ENCODE assay signal across 18 mouse cellular contexts in the genomic region with DNA sequence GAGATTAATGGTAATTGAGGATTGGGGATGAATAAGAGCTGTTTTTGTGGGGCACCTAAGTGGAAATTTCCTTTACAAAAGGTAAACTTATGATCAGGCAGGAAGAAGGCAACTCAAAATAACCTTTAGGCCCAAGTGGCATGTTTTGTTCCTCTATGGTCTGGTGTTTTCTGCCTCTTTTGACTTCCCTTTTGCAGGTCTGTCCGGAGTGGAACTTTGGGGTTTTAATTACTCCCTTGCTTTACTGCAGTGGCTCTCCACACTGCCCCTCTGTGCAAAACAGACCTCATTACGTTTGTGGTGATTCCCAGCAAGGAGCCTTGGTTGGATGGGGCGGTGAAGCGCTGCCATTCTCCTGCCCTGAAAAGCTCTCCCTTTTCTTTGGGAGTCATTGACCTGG. TPM values are rescaled to one million over a fixed set of nuclear protein-coding genes. Genes with fewer than 3 reads are reported as not detected.
DNase-seq lines count a peak whose midpoint lies in the region; ATAC-seq lines count a peak whose summit lies in the region.
"Had no signal": no experiment of that assay in that cellular context is flagged by ENCODE, and none has a peak within 500 bp of the region (broad histone marks: within the 10 kb centered on the region; RNA-seq: fewer than 3 reads in every experiment).

No protein-coding gene starts in this region.

- H3K36me3 ChIP-seq in intestine, embryonic 15.5 days = no peaks in the 10 kb centered on the region
- H3K36me3 ChIP-seq in intestine, embryonic 16.5 days (ENCODE audit: control insufficient read depth, insufficient read depth, low read length) = no peaks in the 10 kb centered on the region
- H3K36me3 ChIP-seq in midbrain, embryonic 11.5 days (ENCODE audit: control insufficient read depth, insufficient read depth, low read length) = no peaks in the 10 kb centered on the region
- no peaks in the 10 kb centered on the region for H3K36me3 ChIP-seq in midbrain, embryonic 15.5 days (replicated peaks)
- no peaks in the 10 kb centered on the region for H3K36me3 ChIP-seq in splenic B cell, adult 2 months (ENCODE audit: control insufficient read depth, insufficient read depth, low read length, poor library complexity, severe bottlenecking)
- H3K36me3 ChIP-seq: embryonic facial prominence, embryonic 15.5 days; heart, embryonic 15.5 days; hindbrain, embryonic 13.5 days; limb, embryonic 15.5 days had no signal

- 67% methylated on average over 4 of the region's 4 CpGs for WGBS in intestine, embryonic 15.5 days
- 54% methylated on average over 4 of the region's 4 CpGs for WGBS in intestine, embryonic 16.5 days
- 32% methylated on average over 4 of the region's 4 CpGs for WGBS in midbrain, embryonic 11.5 days
- whole genome bisulfite sequencing in midbrain, embryonic 15.5 days = 37% methylated on average over 4 of the region's 4 CpGs

- H3K27ac ChIP-seq in intestine, embryonic 15.5 days = peak overlapping the region; percentile 80; the same call in 1 of the 2 replicates
- H3K27ac ChIP-seq in intestine, embryonic 16.5 days (ENCODE audit: low read length) = no peak overlapping the region
- H3K27ac ChIP-seq in midbrain, embryonic 11.5 days (ENCODE audit: low read depth, low read length) = no peak overlapping the region
- no peak overlapping the region for H3K27ac ChIP-seq in midbrain, embryonic 15.5 days
- H3K27ac ChIP-seq: embryonic facial prominence, embryonic 15.5 days; heart, embryonic 15.5 days; hindbrain, embryonic 13.5 days; limb, embryonic 15.5 days had no signal

- peak; percentile 82 for DNase-seq in midbrain, embryonic 11.5 days (ENCODE audit: low spot score, missing footprints)
- DNase-seq in splenic B cell, adult 2 months (ENCODE audit: low read depth, low spot score) = peak; percentile 53
- DNase-seq in adrenal gland, adult (ENCODE audit: inconsistent age in 2 of 2, low spot score in 1 of 2) = no peak
- DNase-seq: adrenal gland, adult 8-10 months; cerebellum, adult 2 months; kidney, adult 18-20 months; right cerebral cortex, postnatal 14 days; thymus, postnatal 25 days had no signal

- H3K9me3 ChIP-seq in intestine, embryonic 15.5 days = no peaks in the 10 kb centered on the region
- H3K9me3 ChIP-seq in intestine, embryonic 16.5 days (ENCODE audit: control insufficient read depth, low read length) = no peaks in the 10 kb centered on the region
- no peaks in the 10 kb centered on the region for H3K9me3 ChIP-seq in midbrain, embryonic 11.5 days (ENCODE audit: control insufficient read depth, low read length)
- no peaks in the 10 kb centered on the region for H3K9me3 ChIP-seq in midbrain, embryonic 15.5 days
- H3K9me3 ChIP-seq: embryonic facial prominence, embryonic 15.5 days; G1E; heart, embryonic 15.5 days; hindbrain, embryonic 13.5 days; limb, embryonic 15.5 days had no signal

- peaks cover 50% of the 10 kb centered on the region for H3K4me1 ChIP-seq in intestine, embryonic 15.5 days (replicated peaks)
- H3K4me1 ChIP-seq in intestine, embryonic 16.5 days (ENCODE audit: control insufficient read depth, insufficient read depth, low read length) = peaks cover 43% of the 10 kb centered on the region
- peaks cover 22% of the 10 kb centered on the region for H3K4me1 ChIP-seq in midbrain, embryonic 11.5 days (ENCODE audit: control insufficient read depth, insufficient read depth, low read length)
- H3K4me1 ChIP-seq in midbrain, embryonic 15.5 days = peaks cover 22% of the 10 kb centered on the region

- H3K9ac ChIP-seq in intestine, embryonic 15.5 days = no peak overlapping the region
- H3K9ac ChIP-seq in intestine, embryonic 16.5 days (ENCODE audit: low read depth, low read length) = no peak overlapping the region
- H3K9ac ChIP-seq in midbrain, embryonic 11.5 days (ENCODE audit: low read length) = no peak overlapping the region
- no peak overlapping the region for H3K9ac ChIP-seq in midbrain, embryonic 15.5 days
- H3K9ac ChIP-seq: embryonic facial prominence, embryonic 15.5 days; heart, embryonic 15.5 days; hindbrain, embryonic 13.5 days; limb, embryonic 15.5 days had no signal

- H3K4me2 ChIP-seq in intestine, embryonic 15.5 days (replicated peaks) = no peak overlapping the region
- no peak overlapping the region for H3K4me2 ChIP-seq in intestine, embryonic 16.5 days (ENCODE audit: low read depth, low read length)
- no peak overlapping the region for H3K4me2 ChIP-seq in midbrain, embryonic 11.5 days
- no peak overlapping the region for H3K4me2 ChIP-seq in midbrain, embryonic 15.5 days
- H3K4me2 ChIP-seq: embryonic facial prominence, embryonic 15.5 days; heart, embryonic 15.5 days; hindbrain, embryonic 13.5 days; limb, embryonic 15.5 days had no signal

- H3K4me3 ChIP-seq in intestine, embryonic 15.5 days (replicated peaks) = no peak overlapping the region
- no peak overlapping the region for H3K4me3 ChIP-seq in intestine, embryonic 16.5 days (ENCODE audit: low read length)
- H3K4me3 ChIP-seq in midbrain, embryonic 11.5 days (ENCODE audit: low read depth, low read length) = no peak overlapping the region
- no peak overlapping the region for H3K4me3 ChIP-seq in midbrain, embryonic 15.5 days
- H3K4me3 ChIP-seq: embryonic facial prominence, embryonic 15.5 days; heart, embryonic 15.5 days; hindbrain, embryonic 13.5 days; limb, embryonic 15.5 days; myocyte had no signal

- no peaks in the 10 kb centered on the region for H3K27me3 ChIP-seq in intestine, embryonic 15.5 days (replicated peaks)
- H3K27me3 ChIP-seq in intestine, embryonic 16.5 days (replicated peaks; ENCODE audit: control insufficient read depth, insufficient read depth, low read length) = no peaks in the 10 kb centered on the region
- no peaks in the 10 kb centered on the region for H3K27me3 ChIP-seq in midbrain, embryonic 11.5 days (ENCODE audit: control insufficient read depth, insufficient read depth, low read length)
- no peaks in the 10 kb centered on the region for H3K27me3 ChIP-seq in midbrain, embryonic 15.5 days (replicated peaks)
- H3K27me3 ChIP-seq in splenic B cell, adult 2 months (ENCODE audit: control insufficient read depth, insufficient read depth, low read length, poor library complexity, severe bottlenecking) = no peaks in the 10 kb centered on the region
- H3K27me3 ChIP-seq: embryonic facial prominence, embryonic 15.5 days; heart, embryonic 15.5 days; hindbrain, embryonic 13.5 days; limb, embryonic 15.5 days had no signal

- no peak for ATAC-seq in intestine, embryonic 15.5 days
- ATAC-seq in intestine, embryonic 16.5 days = no peak
- ATAC-seq in midbrain, embryonic 11.5 days (ENCODE audit: low FRiP score) = no peak
- no peak for ATAC-seq in midbrain, embryonic 15.5 days (replicated peaks)
- peak; percentile 65 for ATAC-seq in common myeloid progenitor, adult 5-6 weeks (replicated peaks; ENCODE audit: low read depth, poor library complexity, severe bottlenecking)

RNA-seq across cellular contexts. Expression of a gene that starts 24.3 kb away (rescaled TPM):
- 21.8 and 24.1 TPM in 2 replicates for polyA plus RNA-seq in intestine, embryonic 15.5 days (2015; fragmentation: Nextera tagmentation; extraction: Ambion mirVana)
- polyA plus RNA-seq in intestine, embryonic 16.5 days (2015; fragmentation: Nextera tagmentation; extraction: Ambion mirVana) = 14.8 and 16.9 TPM in 2 replicates
- 17.1 and 20.2 TPM in 2 replicates for polyA plus RNA-seq in midbrain, embryonic 11.5 days (2014; fragmentation: Nextera tagmentation; extraction: Ambion mirVana)
- 13.8 and 14.0 TPM in 2 replicates for polyA plus RNA-seq in midbrain, embryonic 15.5 days (2015; fragmentation: Nextera tagmentation; extraction: Ambion mirVana)
- total RNA-seq in common myeloid progenitor, adult 5-6 weeks (2017) = 34.5 and 39.4 TPM in 2 replicates

Comparison
In these comparisons a context has a peak if more than half of its experiments do, and no peak if none do; other contexts are left out.
1. DNase-seq: peak in midbrain, embryonic 11.5 days (single experiment) and splenic B cell, adult 2 months (single experiment); none in adrenal gland, adult (0 of 2).